Comparison of ENCODE assay signal across 12 mouse cellular contexts in the genomic region with DNA sequence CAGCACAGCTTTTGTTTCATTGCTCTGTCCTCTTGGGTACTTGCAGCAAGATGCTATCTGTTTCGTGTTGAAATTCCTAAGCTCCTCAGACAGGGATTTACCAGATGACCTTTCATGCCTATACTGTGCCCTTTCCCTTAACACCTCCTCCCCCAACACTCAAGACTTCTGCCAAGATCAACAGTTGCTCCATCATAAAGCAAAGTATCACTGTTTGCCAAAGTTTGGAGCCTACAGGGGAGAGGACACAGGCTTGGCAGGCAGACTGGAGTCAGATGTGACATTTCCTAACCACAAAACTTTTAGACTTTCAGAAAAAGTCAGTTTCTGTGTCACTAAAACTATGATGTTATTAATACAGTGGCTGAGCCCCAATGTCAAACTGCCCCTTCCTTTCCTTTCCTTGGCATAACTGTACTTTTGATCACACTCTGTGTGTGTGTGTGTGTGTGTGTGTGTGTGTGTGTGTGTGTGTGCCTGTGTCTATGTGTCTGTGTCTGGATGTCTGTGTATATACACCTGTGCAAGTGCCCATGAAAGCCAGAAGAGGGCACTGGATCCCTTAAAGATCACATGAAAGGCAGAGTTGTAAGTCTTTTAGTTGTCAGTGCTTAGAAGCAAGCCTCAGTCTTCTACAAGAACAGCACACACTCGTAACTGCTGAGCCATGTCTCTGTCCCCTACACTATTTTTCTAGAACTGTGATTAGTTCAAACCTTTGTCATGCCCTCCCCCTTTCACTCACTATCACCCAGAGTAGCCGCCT.
A peak's percentile ranks its signal among the peaks of the same experiment; 100 is the strongest.
DNase-seq lines count a peak whose midpoint lies in the region; ATAC-seq and TF ChIP-seq lines count a peak whose summit lies in the region.
"Had no signal": no experiment of that assay in that cellular context is flagged by ENCODE, and none has a peak within 500 bp of the region (broad histone marks: within the 10 kb centered on the region; RNA-seq: fewer than 3 reads in every experiment).

No protein-coding gene starts in this region.

- H3K9me3 ChIP-seq in intestine, postnatal 0 days (ENCODE audit: control insufficient read depth): no peaks in the 10 kb centered on the region
- H3K9me3 ChIP-seq in intestine, embryonic 16.5 days (ENCODE audit: control insufficient read depth, low read length): no peaks in the 10 kb centered on the region
- no peaks in the 10 kb centered on the region for H3K9me3 ChIP-seq in lung, postnatal 0 days (ENCODE audit: low read length)
- H3K9me3 ChIP-seq in hindbrain, embryonic 14.5 days (ENCODE audit: control insufficient read depth, low read length): no peaks in the 10 kb centered on the region
- H3K9me3 ChIP-seq: heart, embryonic 15.5 days; midbrain, embryonic 15.5 days had no signal

- peak; percentile 31 for DNase-seq in R1 (ENCODE audit: low read depth, low spot score)
- peak; percentile 50 for DNase-seq in brain, embryonic 14.5 days (ENCODE audit: low read depth)
- DNase-seq in lung, postnatal 0 days (ENCODE audit: low spot score): peak; percentile 93
- no peak for DNase-seq in right cerebral cortex, postnatal 25 days
- DNase-seq in cerebellum, postnatal 14 days: no peak
- DNase-seq in hindbrain, embryonic 14.5 days (ENCODE audit: low spot score): no peak
- DNase-seq: cerebellum, adult 9-10 months had no signal

- 68% methylated on average over 3 of the region's 3 CpGs for WGBS in intestine, postnatal 0 days
- 70% methylated on average over 3 of the region's 3 CpGs for WGBS in intestine, embryonic 16.5 days
- 52% methylated on average over 3 of the region's 3 CpGs for WGBS in lung, postnatal 0 days
- 72% methylated on average over 3 of the region's 3 CpGs for WGBS in hindbrain, embryonic 14.5 days

- no peak overlapping the region for H3K9ac ChIP-seq in intestine, postnatal 0 days (ENCODE audit: low read depth, low read length)
- H3K9ac ChIP-seq in intestine, embryonic 16.5 days (ENCODE audit: low read depth, low read length): no peak overlapping the region
- no peak overlapping the region for H3K9ac ChIP-seq in lung, postnatal 0 days (replicated peaks; ENCODE audit: low read depth)
- no peak overlapping the region for H3K9ac ChIP-seq in hindbrain, embryonic 14.5 days
- H3K9ac ChIP-seq: heart, embryonic 15.5 days; midbrain, embryonic 15.5 days had no signal

- H3K36me3 ChIP-seq in intestine, postnatal 0 days (ENCODE audit: control insufficient read depth, insufficient read depth): no peaks in the 10 kb centered on the region
- no peaks in the 10 kb centered on the region for H3K36me3 ChIP-seq in intestine, embryonic 16.5 days (ENCODE audit: control insufficient read depth, insufficient read depth, low read length)
- no peaks in the 10 kb centered on the region for H3K36me3 ChIP-seq in lung, postnatal 0 days (ENCODE audit: insufficient read depth, low read length)
- no peaks in the 10 kb centered on the region for H3K36me3 ChIP-seq in hindbrain, embryonic 14.5 days (replicated peaks; ENCODE audit: control insufficient read depth, insufficient read depth)
- H3K36me3 ChIP-seq: heart, embryonic 15.5 days; midbrain, embryonic 15.5 days had no signal

- ATAC-seq in intestine, postnatal 0 days: no peak
- ATAC-seq in intestine, embryonic 16.5 days: no peak
- ATAC-seq in lung, postnatal 0 days: peak; percentile 97
- ATAC-seq in hindbrain, embryonic 14.5 days (ENCODE audit: low FRiP score): no peak
- ATAC-seq: midbrain, embryonic 15.5 days had no signal

- TF ChIP-seq EP300 in lung, postnatal 0 days (IDR thresholded peaks at IDR 0.05): peak; percentile 87

- no peaks in the 10 kb centered on the region for H3K4me1 ChIP-seq in intestine, postnatal 0 days (replicated peaks; ENCODE audit: control insufficient read depth, insufficient read depth, low read length)
- H3K4me1 ChIP-seq in intestine, embryonic 16.5 days (ENCODE audit: control insufficient read depth, insufficient read depth, low read length): peaks cover 3% of the 10 kb centered on the region; the same call in 1 of the 2 replicates
- H3K4me1 ChIP-seq in lung, postnatal 0 days (ENCODE audit: insufficient read depth, low read depth, low read length): peaks cover 4% of the 10 kb centered on the region; the same call in 1 of the 2 replicates
- H3K4me1 ChIP-seq in hindbrain, embryonic 14.5 days (replicated peaks; ENCODE audit: control insufficient read depth, insufficient read depth, low read length): peaks cover 33% of the 10 kb centered on the region

- TF ChIP-seq POLR2A in brain, embryonic 14.5 days (IDR thresholded peaks at IDR 0.05; ENCODE audit: borderline replicate concordance, extremely low read depth, insufficient read depth, insufficient read length, poor library complexity, severe bottlenecking): no peak

- peak; percentile 44 for TF ChIP-seq CTCF in intestine, postnatal 0 days (IDR thresholded peaks at IDR 0.05; ENCODE audit: low read depth)
- peak; percentile 10; the same call in 1 of the 2 replicates for TF ChIP-seq CTCF in brain, embryonic 14.5 days (IDR thresholded peaks at IDR 0.05; ENCODE audit: borderline replicate concordance, extremely low read depth, insufficient read depth, insufficient read length)
- peak; percentile 62 for TF ChIP-seq CTCF in lung, postnatal 0 days (IDR thresholded peaks at IDR 0.05)

- no peak overlapping the region for H3K4me2 ChIP-seq in intestine, postnatal 0 days (replicated peaks; ENCODE audit: low read depth)
- no peak overlapping the region for H3K4me2 ChIP-seq in intestine, embryonic 16.5 days (ENCODE audit: low read depth, low read length)
- H3K4me2 ChIP-seq in lung, postnatal 0 days (replicated peaks; ENCODE audit: low read depth, low read length): no peak overlapping the region
- no peak overlapping the region for H3K4me2 ChIP-seq in hindbrain, embryonic 14.5 days (replicated peaks)
- H3K4me2 ChIP-seq: heart, embryonic 15.5 days; midbrain, embryonic 15.5 days had no signal

- no peak overlapping the region for H3K4me3 ChIP-seq in intestine, postnatal 0 days (ENCODE audit: low read depth, low read length)
- no peak overlapping the region for H3K4me3 ChIP-seq in intestine, embryonic 16.5 days (ENCODE audit: low read length)
- H3K4me3 ChIP-seq in lung, postnatal 0 days (ENCODE audit: low read depth, low read length): no peak overlapping the region
- H3K4me3 ChIP-seq in hindbrain, embryonic 14.5 days (replicated peaks; ENCODE audit: low read length): no peak overlapping the region
- H3K4me3 ChIP-seq: erythroblast, embryonic 14.5 days; heart, embryonic 15.5 days; midbrain, embryonic 15.5 days had no signal

- H3K27ac ChIP-seq in intestine, postnatal 0 days (ENCODE audit: low read depth, low read length): no peak overlapping the region
- H3K27ac ChIP-seq in intestine, embryonic 16.5 days (ENCODE audit: low read length): no peak overlapping the region
- H3K27ac ChIP-seq in lung, postnatal 0 days (ENCODE audit: low read length): 0 out of 2 replicates have a peak overlapping the region, but pooled peaks have one; percentile 28
- H3K27ac ChIP-seq in hindbrain, embryonic 14.5 days: no peak overlapping the region
- H3K27ac ChIP-seq: heart, embryonic 15.5 days; midbrain, embryonic 15.5 days had no signal

- no peaks in the 10 kb centered on the region for H3K27me3 ChIP-seq in intestine, postnatal 0 days (replicated peaks; ENCODE audit: control insufficient read depth, insufficient read depth, low read length)
- no peaks in the 10 kb centered on the region for H3K27me3 ChIP-seq in intestine, embryonic 16.5 days (replicated peaks; ENCODE audit: control insufficient read depth, insufficient read depth, low read length)
- H3K27me3 ChIP-seq in lung, postnatal 0 days (replicated peaks; ENCODE audit: insufficient read depth, low read length): no peaks in the 10 kb centered on the region
- H3K27me3 ChIP-seq in hindbrain, embryonic 14.5 days (ENCODE audit: control insufficient read depth, insufficient read depth, low read length): no peaks in the 10 kb centered on the region
- H3K27me3 ChIP-seq: heart, embryonic 15.5 days; midbrain, embryonic 15.5 days had no signal

Comparison
In these comparisons a context has a peak if more than half of its experiments do, and no peak if none do; other contexts are left out.
1. CTCF ChIP-seq: peak in every context shown above with its lines; median percentile 62 in lung, postnatal 0 days; 44 in intestine, postnatal 0 days; 10 in brain, embryonic 14.5 days.
2. DNase-seq: peak in R1 (single experiment), brain, embryonic 14.5 days (single experiment) and lung, postnatal 0 days (single experiment); none in right cerebral cortex, postnatal 25 days (single experiment), cerebellum, postnatal 14 days (0 of 2) and hindbrain, embryonic 14.5 days (single experiment).